Mouse (Mus musculus): ENCODE results near the gene Cdk2. TPM values are rescaled to one million over a fixed set of nuclear protein-coding genes. Genes with fewer than 3 reads are reported as not detected.

Gene Cdk2
- polyA plus RNA-seq, 2 experiments from 2014 or later: 19.7 to 23.2 TPM

GRCm38 (mm10) chr10:128653866-128654265 is 51.0 kb downstream of the Cdk2 start:
- ATAC-seq: no peak

Other genes with a start within 250 kb of the Cdk2 start
- 10 to 100 TPM; 45.7 to 62.7 TPM for gene Smarcc2, start 245.8 kb downstream of the Cdk2 start, polyA plus RNA-seq (2017; shearing (Covaris generic))
- gene Myl6, start 210.9 kb downstream of the Cdk2 start, polyA plus RNA-seq (2017; shearing (Covaris generic)): 100 to 1,000 TPM; 937 to 954 TPM
- gene Myl6b, start 206.3 kb downstream of the Cdk2 start, polyA plus RNA-seq (2017; shearing (Covaris generic)): 1 to 10 TPM; 4.3 to 5.4 TPM
- 10 to 100 TPM; 68.4 to 84.4 TPM for gene Esyt1, start 179.2 kb downstream of the Cdk2 start, polyA plus RNA-seq (2017; shearing (Covaris generic))
- gene Zc3h10, start 157.3 kb downstream of the Cdk2 start, polyA plus RNA-seq (2017; shearing (Covaris generic)): 10 to 100 TPM in 1 of 2 experiments, 1 to 10 TPM in 1; 9.2 to 11.8 TPM
- gene Rpl41, start 155.7 kb downstream of the Cdk2 start, polyA plus RNA-seq (2017; shearing (Covaris generic)): 1,000 to 10,000 TPM; 4,848 to 7,095 TPM
- gene Pa2g4, start 139.0 kb downstream of the Cdk2 start, polyA plus RNA-seq (2017; shearing (Covaris generic)): 100 to 1,000 TPM; 114 to 117 TPM
- gene Erbb3, start 115.4 kb downstream of the Cdk2 start, polyA plus RNA-seq (2017; shearing (Covaris generic)): 1 to 10 TPM; 6.6 to 9.3 TPM
- gene Rps26, start 78.3 kb downstream of the Cdk2 start, polyA plus RNA-seq (2017; shearing (Covaris generic)): 1,000 to 10,000 TPM; 1,420 to 1,755 TPM
- 100 to 1,000 TPM; 102 to 158 TPM for gene Ikzf4, start 59.0 kb downstream of the Cdk2 start, polyA plus RNA-seq (2017; shearing (Covaris generic))
- gene Suox, start 31.0 kb downstream of the Cdk2 start, polyA plus RNA-seq (2017; shearing (Covaris generic)): 10 to 100 TPM; 25.7 to 44.3 TPM
- 100 to 1,000 TPM in 1 of 2 experiments, 10 to 100 TPM in 1; 69.1 to 111 TPM for gene Rab5b, start 8.8 kb downstream of the Cdk2 start, polyA plus RNA-seq (2017; shearing (Covaris generic))
- gene Pmel, start 836 bp downstream of the Cdk2 start, polyA plus RNA-seq (2017; shearing (Covaris generic)): 1 to 10 TPM; 4.8 TPM
- 100 to 1,000 TPM; 322 to 370 TPM for gene Dgka, start 39.8 kb upstream of the Cdk2 start, polyA plus RNA-seq (2017; shearing (Covaris generic))
- gene Pym1, start 42.9 kb upstream of the Cdk2 start, polyA plus RNA-seq (2017; shearing (Covaris generic)): 10 to 100 TPM; 58.0 to 86.6 TPM
- under 1 TPM in 1 of 2 experiments, not detected in 1; 0.27 TPM for gene Mmp19, start 85.9 kb upstream of the Cdk2 start, polyA plus RNA-seq (2017; shearing (Covaris generic))
- 100 to 1,000 TPM in 1 of 2 experiments, 10 to 100 TPM in 1; 73.0 to 125 TPM for gene Dnajc14, start 99.0 kb upstream of the Cdk2 start, polyA plus RNA-seq (2017; shearing (Covaris generic))
- 1 to 10 TPM; 2.9 to 9.2 TPM for gene Tmem198b, start 99.3 kb upstream of the Cdk2 start, polyA plus RNA-seq (2017; shearing (Covaris generic))
- 100 to 1,000 TPM; 199 to 211 TPM for gene Sarnp, start 112.3 kb upstream of the Cdk2 start, polyA plus RNA-seq (2017; shearing (Covaris generic))
- 10 to 100 TPM; 66.1 to 66.4 TPM for gene Ormdl2, start 116.6 kb upstream of the Cdk2 start, polyA plus RNA-seq (2017; shearing (Covaris generic))
- gene Gdf11, start 186.7 kb upstream of the Cdk2 start, polyA plus RNA-seq (2017; shearing (Covaris generic)): 1 to 10 TPM; 7.9 to 8.1 TPM
- under 1 TPM; 0.51 to 0.65 TPM for gene Cd63, start 196.0 kb upstream of the Cdk2 start, polyA plus RNA-seq (2017; shearing (Covaris generic))
- gene Rdh5, start 217.9 kb upstream of the Cdk2 start, polyA plus RNA-seq (2017; shearing (Covaris generic)): 10 to 100 TPM; 12.4 to 23.7 TPM
- 100 to 1,000 TPM; 227 to 233 TPM for gene Bloc1s1, start 219.0 kb upstream of the Cdk2 start, polyA plus RNA-seq (2017; shearing (Covaris generic))
- 1 to 10 TPM; 2.9 to 3.1 TPM for gene Itga7, start 228.8 kb upstream of the Cdk2 start, polyA plus RNA-seq (2017; shearing (Covaris generic))

Measured in CD4-positive, CD25-positive, alpha-beta regulatory T cell, adult 4 months (primary cell).